Mouse (Mus musculus): ENCODE measurements around the gene Sfrp5. TPM values are rescaled to one million over a fixed set of nuclear protein-coding genes. Genes with fewer than 3 reads are reported as not detected.

Gene Sfrp5
- total RNA-seq (2021) = 1 to 10 TPM; 4.5 to 4.8 TPM
- long read RNA-seq, experiment 1, transcript Sfrp5-201 (3 exons, 1,900 nt) = major isoform, 15 of 20 reads
- long read RNA-seq, experiment 1, partial matches to known transcripts = 0 of 20 reads
- long read RNA-seq, experiment 1, other reads (novel, unspliced or antisense) = 5 of 20 reads
- long read RNA-seq, experiment 2, transcript Sfrp5-201 (3 exons, 1,900 nt) = major isoform, 5 of 7 reads
- long read RNA-seq, experiment 2, partial matches to known transcripts = 1 of 7 reads
- long read RNA-seq, experiment 2, other reads (novel, unspliced or antisense) = 1 of 7 reads

DNA sequence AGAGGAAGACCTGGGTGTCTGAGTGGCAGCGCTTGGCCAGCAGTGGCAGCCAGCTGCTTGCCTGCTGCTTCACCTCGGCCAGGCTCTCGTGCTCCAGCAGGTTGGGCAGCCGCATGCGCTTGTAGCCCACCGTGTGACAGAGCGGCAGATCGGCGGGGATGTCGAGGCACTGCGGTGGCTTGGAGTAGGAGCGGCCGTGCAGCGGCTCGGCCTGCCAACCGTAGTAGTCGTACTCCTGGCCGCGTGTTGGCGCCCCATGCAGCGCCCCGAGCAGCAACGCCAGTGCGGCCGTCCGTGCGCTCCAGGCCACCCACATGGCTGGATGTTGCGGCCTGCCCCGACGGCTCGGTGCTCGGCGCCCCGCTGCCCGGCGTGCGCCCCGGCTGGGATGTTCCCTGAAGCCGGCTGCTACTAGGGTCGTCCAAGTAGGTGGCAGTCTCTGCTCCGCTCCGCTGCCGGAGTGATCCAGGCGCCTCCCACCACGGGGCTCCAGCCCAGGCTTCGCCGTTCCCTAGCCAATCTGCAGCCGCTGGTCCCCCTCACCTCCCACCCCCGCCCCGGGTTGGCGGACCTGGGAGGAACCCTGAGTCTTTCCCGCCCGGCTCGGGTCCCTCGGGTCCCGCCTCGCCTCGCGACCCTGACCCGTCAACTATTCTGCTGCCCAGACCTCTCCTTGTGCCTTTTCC lies at the start of gene Sfrp5:
Gene Sfrp5, minus strand, starts transcription at position 557 of the 686 bp plus-strand sequence.
- DNase-seq (ENCODE audit: low spot score in 2 of 2) = no peak

DNA sequence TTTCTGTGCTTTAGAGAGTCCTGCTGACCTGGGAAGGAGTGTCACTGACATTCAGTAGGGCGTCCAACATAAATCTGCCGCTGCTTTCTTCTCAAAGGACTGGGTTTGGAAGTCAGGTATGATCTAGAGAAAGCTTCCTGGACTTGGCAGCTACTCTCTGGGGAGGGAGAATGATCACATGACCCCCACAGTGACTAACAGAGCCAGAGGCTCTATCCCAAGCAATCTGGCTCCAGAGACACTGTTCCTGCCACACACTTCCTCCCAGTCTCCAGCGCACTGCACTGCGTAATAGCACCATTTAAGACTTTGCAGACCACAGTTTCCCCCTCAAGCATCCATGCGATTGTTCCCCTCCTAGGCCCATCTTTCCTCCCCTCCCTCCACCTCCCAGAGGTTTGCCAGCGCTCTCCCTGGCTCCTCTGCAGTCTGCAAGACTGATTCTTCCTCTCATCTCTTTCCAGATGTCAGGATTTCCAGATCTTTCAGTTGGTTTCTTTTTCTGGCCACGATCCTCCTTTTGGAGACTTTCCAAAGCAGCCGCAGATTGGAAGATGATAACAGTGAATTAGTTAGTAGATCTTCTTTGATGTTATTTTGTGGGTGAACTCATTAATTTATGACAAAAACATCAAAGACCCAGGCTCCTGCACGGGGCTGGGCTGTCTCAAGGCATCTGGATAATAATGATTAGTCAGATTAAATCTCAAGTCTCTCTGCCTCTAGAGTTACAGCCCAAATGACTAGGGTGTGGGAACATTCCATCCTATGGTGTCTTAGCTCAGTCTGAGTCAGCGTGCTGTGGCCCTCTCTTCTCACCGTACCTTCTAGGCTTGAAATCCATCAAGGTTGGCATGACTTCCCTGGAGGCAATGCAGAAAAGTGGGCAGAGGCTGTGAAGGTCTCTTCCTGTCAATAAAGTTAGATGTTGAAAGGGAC lies 48.2 kb upstream of the Sfrp5 start:
- no peak for DNase-seq (ENCODE audit: low spot score in 2 of 2)

- no peak for DNase-seq (ENCODE audit: low spot score in 2 of 2)
Observed at GRCm38 (mm10) chr19:42247519-42247918, 45.5 kb upstream of the Sfrp5 start, which contains the start of gene Golga7b. Gene Golga7b (plus strand): TSS chr19:42247574.

DNA sequence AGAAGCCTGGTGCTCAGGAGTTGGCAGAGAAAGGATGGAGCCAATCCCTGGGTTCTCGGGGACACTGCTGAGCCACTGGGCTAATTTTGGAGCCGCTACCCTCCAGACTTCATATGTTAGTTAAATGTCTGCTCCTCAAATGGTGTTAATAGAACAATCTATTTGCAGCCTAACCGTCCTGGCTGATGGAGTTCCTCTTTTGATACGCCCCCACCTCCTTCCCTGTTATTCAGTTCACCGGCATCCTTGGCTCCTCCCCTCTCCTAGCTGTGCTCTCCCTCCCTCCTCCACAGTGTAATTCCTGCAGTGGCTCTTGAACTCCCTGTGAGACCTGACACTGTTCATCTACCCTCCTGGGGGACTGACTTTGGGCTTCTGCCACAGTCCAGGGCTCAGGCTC lies 44.6 kb upstream of the Sfrp5 start:
- DNase-seq (ENCODE audit: low spot score in 2 of 2) = no peak

DNA sequence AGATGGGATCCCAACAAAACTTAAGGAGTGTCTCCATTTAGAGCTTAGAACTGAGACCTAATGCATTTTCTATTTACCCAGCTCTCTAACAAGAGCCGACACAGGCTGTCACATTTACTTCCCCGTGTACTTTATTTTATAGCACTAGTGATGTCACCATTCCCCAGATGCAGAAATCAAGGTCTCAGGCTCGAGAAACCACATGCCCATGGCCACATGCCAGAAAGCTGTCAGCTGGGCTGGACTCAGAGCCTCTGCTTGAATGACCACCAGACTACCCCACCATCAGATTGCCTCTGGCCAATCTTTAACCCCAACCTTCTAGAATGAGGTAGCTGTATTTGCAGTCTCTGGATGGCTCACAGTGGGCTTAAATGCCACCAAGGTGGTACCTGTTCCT lies 41.3 kb upstream of the Sfrp5 start:
- DNase-seq (ENCODE audit: low spot score in 2 of 2) = no peak

GRCm38 (mm10) chr19:42240881-42241280 lies 38.8 kb upstream of the Sfrp5 start:
- peak in 1 of 2 experiments; percentile 15 for DNase-seq (ENCODE audit: low spot score in 2 of 2)

- no peak for DNase-seq (ENCODE audit: low spot score in 2 of 2)
Observed at GRCm38 (mm10) chr19:42238341-42238715, 36.3 kb upstream of the Sfrp5 start.

DNA sequence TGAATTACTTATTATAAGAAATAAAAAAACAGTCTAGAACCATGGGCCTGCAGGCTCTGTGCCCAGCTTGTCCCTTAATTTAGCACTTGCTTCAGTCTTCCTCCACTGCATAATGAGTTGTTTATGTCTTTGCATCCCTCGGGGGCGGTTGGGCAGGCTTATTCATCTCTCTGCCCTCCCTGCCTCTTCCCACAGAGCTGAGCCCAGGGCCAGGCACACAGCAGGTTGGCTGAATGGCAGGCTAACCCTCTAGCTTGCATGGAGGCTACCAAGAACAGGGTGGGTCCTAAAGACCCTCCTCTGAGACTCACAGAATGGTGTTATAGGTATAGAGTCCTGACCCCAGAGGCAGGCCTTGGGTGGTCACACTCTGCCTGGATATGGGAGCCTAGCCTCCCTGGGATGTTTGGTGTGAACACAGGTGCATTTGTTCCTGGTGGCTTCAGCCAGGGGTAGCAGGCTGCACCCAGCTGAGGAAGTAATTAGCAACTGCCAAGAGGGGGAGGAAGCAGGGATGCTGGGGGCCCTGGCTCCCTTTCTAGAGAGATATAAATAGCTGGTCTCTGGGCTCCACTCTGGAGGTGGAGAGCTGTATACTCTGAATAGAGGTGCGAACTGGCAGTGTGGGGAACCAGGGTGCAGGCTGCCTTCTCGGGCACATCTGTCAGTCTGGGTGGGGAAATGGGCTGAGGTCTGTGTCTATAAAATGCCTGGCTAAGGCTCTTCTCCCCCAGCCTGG lies 35.7 kb upstream of the Sfrp5 start:
- DNase-seq (ENCODE audit: low spot score in 2 of 2) = no peak

GRCm38 (mm10) chr19:42230986-42231385 lies 28.9 kb upstream of the Sfrp5 start:
- DNase-seq (ENCODE audit: low spot score in 2 of 2) = no peak

- no peak for DNase-seq (ENCODE audit: low spot score in 2 of 2)
Observed at GRCm38 (mm10) chr19:42230288-42230568, 28.2 kb upstream of the Sfrp5 start.

GRCm38 (mm10) chr19:42229499-42230287 lies 27.6 kb upstream of the Sfrp5 start:
- no peak for DNase-seq (ENCODE audit: low spot score in 2 of 2)

DNA sequence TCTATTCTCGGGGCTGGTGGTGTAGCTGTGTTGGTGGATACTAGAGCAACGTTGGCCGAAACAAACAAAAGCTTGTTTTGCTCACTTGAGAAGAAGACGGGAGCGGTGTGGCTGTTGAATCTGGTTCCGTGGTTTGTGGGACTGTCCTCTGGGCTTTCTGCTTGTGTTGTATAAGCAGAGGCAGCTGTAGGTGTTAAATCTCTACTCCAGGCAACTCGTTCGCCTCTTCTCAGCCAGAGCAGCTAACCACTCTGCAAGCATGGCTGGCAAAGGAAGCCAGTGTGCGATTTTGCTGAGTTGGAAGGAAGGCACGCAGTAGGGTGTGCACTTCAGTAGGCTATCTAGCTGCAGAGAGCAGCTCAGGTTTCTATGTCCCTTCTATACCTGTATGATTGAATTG lies 24.4 kb upstream of the Sfrp5 start:
- no peak for DNase-seq (ENCODE audit: low spot score in 2 of 2)

DNA sequence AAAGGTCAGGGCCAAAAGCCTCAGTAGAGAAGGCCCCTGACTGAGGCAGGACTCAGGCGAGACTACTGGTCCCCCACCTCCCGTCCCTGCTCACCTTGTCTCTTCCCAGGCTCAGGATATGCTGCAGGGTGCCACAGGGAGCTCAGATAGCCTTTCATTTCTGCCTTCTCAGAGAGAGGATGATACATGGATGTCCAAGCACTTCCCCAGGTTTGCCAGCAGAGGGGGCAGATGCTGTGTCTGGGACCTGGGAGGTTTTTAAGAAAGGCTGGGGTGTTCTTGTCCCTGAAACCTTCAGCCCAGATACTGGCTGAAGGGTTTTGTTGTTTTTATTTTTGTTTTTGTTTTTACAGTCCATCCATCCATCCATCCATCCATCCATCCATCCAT lies 15.3 kb upstream of the Sfrp5 start:
- no peak for DNase-seq (ENCODE audit: low spot score in 2 of 2)

DNA sequence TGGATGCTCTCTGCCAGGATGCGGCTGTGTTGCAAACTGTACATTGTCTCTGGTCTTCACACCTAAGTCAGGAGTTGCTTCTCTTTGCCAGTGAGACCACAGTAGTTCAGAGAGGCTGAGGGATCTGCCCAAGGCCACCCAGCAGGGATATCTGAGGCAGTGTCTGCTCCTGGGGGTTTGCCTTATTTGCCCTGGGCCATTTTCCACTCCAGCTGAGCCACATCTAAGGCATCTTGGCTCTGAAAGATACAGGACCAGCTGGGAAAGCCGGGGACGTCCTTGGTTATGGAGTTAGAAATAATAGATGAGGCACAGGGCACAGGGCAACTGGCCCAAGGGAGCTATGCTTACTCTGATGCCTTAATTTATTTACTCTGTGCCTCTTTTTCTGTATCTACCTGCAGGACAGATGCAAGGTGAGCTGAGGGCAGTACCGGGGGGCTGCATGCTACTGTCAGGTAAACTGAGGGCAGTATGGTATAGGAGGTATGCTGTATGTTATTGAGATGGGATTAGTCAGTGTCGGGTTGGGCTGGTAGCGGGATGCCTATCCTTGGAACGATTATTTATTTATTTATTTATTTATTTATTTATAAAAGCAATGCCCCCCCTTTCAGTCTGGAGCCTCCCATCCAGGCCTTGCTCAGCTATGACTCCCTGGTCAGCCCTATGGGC lies 14.8 kb upstream of the Sfrp5 start:
- DNase-seq (ENCODE audit: low spot score in 2 of 2) = no peak

GRCm38 (mm10) chr19:42214601-42215000 lies 12.5 kb upstream of the Sfrp5 start:
- no peak for DNase-seq (ENCODE audit: low spot score in 2 of 2)

DNA sequence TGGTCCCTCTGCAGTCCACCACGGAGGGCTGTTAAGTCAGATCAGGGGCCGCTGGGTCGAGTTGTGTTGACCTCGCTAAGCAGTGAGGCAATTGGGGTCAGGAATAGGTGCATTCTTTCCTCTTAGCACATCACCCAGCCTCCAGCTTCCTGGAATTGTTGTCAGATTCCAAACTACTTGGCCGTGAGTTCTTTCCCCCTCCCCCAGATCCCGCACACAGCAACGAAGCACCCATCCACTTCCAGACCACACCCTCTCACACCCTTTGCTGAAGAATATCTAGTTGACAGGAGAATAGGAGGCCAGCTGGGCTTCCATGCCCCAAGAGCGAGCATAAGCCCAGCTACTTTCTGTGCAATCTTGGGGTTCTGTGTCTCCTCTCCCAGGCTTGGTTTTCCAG lies 9.9 kb upstream of the Sfrp5 start:
- no peak for DNase-seq (ENCODE audit: low spot score in 2 of 2)

DNA sequence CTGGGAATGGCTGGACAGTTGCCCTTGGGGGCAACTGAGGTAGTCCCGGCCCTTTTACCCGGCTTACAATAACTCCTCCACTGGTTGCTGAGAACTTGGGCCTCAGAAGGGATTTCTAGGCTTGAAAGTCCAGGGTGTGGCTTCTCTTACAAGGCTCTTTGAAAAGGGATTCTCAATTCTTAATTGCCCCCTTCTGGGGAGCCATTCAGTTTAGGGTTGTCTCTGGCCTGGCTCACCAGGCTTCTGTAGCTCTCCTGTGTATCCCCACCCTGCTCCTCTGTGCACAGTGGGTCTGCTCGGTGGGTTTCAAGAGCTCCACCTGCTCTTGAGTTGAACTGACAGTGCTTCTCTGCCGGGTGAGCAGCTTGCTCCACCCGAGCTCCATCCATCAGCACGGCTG lies 7.9 kb upstream of the Sfrp5 start:
- DNase-seq (ENCODE audit: low spot score in 2 of 2) = no peak

DNA sequence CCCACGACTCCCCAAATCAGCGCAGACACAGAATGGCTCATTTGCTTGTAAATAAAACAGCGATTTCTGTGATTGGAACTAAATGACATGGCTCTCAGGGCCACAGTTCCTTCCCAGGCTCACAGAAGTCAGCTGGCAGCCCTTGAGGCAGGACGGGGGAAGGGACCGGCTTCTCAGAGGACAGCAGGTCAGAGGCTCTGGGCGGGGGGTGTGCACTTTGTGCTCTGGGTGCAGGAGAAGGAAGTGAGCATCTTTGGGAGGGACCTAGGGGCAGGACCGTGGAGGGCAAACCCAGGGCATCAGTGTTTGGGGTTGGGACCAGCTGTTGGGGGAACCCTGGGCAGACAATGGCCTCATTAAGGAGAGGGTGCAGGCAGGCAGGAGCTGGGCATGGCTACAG lies 7.4 kb upstream of the Sfrp5 start:
- no peak for DNase-seq (ENCODE audit: low spot score in 2 of 2)

DNA sequence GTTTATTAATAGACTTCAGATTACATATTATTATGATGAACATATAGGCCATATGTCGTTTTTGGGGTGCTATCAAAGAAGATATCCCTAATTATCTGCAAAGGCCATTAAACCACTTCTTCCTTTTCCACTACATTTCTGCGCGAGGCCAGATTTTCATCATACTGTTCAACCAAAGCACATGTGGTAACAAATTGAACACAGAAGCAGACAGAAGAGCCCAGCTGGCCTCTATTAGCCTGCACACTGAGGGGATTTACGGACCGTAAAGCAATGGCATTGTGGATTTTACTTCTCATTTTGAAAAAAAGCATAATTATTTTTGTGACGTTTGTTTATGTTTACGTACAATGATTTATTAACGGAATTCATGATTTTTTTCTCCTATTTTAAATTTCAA lies 3.1 kb upstream of the Sfrp5 start:
- no peak for DNase-seq (ENCODE audit: low spot score in 2 of 2)

- no peak for DNase-seq (ENCODE audit: low spot score in 2 of 2)
Observed at GRCm38 (mm10) chr19:42204306-42204705, 2.3 kb upstream of the Sfrp5 start.

All from gastrocnemius, postnatal 4 days (tissue).